Mouse (Mus musculus): Measurements from ENCODE around the gene Cox8c. TPM values are rescaled to one million over a fixed set of nuclear protein-coding genes. Genes with fewer than 3 reads are reported as not detected.

The Cox8c gene
- total RNA-seq (2014; fragmentation: Nextera tagmentation) (not detected in 2 replicates), total RNA-seq (2017) (not detected in 2 replicates)

- ATAC-seq (replicated peaks; ENCODE audit: low FRiP score, low TSS enrichment, poor library complexity, severe bottlenecking) = no peak
Observed at GRCm38 (mm10) chr12:102899091-102899490, at the start of gene Cox8c. Cox8c (plus strand) TSS chr12:102899316.

DNA sequence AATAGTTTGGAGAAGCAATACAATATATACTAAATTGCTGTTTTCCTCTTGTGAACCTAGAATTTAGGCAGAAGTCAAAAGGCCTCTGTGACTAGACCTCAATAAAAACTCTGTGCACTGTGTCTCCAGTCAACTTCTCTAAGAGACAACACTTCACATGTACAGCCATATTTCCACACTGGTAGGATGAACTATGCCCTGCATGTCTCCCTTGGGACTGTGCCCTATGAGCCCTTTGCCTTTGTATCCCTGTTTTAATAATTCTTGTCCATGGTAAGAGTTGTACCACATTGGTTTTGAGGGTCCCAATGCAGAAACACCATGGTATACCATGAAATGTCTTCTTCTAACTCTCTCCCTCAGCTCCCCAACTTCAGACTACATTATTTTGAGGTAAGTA, 38.3 kb upstream of the Cox8c start:
- no peak for ATAC-seq (replicated peaks; ENCODE audit: low FRiP score, low TSS enrichment, poor library complexity, severe bottlenecking)

DNA sequence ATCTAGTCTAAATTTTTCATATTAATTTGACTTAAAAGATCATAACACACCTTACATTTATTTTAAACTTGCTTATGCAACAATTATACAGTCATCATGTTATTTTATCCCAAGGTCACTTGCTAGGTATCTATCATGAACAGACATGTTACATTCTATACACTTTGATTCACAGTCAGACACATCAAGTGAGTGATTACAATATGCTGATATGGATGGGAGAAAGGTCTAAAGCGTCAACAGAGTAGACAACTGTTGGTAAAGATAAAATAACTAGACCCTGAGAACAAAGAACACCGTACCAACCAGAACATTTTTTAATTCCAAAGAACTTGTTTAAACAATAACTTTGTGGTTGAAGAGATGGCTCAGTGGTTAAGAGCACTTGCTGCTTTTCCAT, 29.3 kb upstream of the Cox8c start:
- ATAC-seq (replicated peaks; ENCODE audit: low FRiP score, low TSS enrichment, poor library complexity, severe bottlenecking) = peak; percentile 92

GRCm38 (mm10) chr12:102870527-102870926, 28.6 kb upstream of the Cox8c start:
- no peak for ATAC-seq (replicated peaks; ENCODE audit: low FRiP score, low TSS enrichment, poor library complexity, severe bottlenecking)

DNA sequence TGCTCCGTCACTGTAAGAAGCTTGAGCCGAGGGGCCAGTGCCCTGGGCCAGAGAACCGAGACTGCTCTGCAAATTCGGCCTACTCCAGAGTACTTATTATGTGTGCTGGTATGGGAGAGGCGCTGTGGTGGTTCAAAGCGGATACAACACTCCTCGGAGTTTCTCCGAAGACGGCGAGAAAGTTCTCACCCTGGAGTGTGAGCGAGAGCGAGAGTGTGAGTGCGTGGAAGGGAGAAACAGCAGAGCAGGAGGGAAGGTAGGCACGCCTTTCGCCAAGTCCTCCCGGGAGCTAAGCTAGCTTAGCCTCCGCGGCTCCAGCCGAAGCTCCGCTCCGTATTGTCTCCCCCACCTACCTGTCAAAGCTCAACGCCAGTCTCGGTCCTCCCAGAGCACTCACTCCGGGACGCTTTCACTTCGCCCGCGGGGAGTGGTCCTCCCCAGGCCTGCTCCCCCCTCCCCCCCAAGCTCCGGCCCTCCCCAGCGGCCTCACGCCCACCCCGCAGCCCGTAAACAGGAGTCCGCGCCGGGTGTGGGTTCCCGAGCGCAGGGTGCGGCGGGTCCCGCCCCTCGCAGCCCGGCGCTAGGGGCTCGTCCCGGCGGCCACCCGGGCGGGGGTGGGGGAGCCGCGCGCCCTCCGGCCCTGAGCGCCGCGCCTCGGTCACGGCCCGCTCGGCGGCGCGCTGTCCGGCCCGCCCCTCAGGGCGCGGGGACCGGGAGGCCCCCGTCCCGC, 21.6 kb upstream of the Cox8c start:
- ATAC-seq (replicated peaks; ENCODE audit: low FRiP score, low TSS enrichment, poor library complexity, severe bottlenecking) = peak; percentile 57

DNA sequence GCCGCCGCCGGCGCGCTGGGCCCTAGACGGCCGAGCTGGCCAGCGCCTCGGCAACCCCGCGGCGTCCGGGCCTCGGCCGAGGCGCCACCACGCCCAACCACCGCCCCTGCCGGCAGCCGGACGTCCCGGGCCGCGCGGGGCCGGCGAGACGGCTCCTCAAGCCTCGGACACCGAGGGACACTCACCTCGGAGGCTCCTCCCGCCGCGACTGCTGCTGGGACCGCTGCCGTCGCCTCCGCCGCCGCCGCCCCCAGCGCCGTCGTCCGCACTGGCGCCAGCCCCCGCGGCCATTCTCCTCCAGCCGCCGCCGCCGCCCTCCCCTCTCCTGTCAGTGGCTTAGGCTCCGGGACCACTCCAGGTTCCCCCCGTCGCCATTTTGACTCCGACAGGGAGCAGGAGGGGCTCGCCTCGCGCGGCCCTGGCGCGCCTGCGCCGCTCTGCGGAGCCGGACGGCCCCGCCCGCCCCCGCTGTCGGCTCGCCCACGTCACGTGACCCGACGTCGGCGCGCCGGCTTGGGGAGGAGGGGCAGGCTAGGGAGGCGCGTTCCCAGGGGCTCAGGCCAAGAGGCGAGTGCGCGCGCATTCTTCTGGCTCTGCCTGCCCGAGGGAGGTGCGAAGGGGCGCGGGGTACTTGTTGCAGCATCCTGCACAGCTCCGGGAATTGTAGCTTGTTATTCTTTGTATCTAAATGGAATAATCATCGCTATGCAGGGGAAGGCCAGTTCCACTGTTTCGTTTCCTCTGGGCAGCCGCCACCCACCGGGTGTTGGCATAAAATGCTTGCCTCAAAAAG, 20.9 kb upstream of the Cox8c start, which contains the start of gene Btbd7:
Btbd7 (minus strand) TSS at position 441 of the 793 bp plus-strand sequence.
- peak; percentile 83 for ATAC-seq (replicated peaks; ENCODE audit: low FRiP score, low TSS enrichment, poor library complexity, severe bottlenecking)

- ATAC-seq (replicated peaks; ENCODE audit: low FRiP score, low TSS enrichment, poor library complexity, severe bottlenecking) = no peak
Observed at GRCm38 (mm10) chr12:102878901-102879300, 20.2 kb upstream of the Cox8c start.

DNA sequence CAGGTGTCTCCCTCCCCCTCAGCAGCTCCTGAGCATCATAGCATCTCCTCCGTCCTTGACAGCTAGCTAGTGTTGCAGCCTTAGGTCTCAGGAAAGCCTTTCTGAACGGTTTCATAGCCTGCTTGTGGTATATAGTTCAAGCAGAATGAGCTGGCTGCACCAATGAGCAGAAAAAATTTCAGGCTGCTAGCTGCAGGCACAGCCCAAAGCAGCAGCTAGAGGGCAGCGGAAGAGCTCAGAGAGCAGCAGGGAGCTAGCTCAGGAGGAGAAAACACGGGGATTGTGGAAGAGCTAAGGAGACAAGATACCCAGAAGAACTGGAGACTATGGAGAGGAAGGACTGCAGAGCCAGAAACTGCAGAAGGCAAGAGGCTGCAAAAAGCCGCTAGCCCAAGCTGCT, 13.4 kb upstream of the Cox8c start:
- ATAC-seq (replicated peaks; ENCODE audit: low FRiP score, low TSS enrichment, poor library complexity, severe bottlenecking) = 0 out of 2 replicates have a peak, but pooled peaks have one; percentile 26

GRCm38 (mm10) chr12:102887366-102887765, 11.8 kb upstream of the Cox8c start:
- no peak for ATAC-seq (replicated peaks; ENCODE audit: low FRiP score, low TSS enrichment, poor library complexity, severe bottlenecking)

GRCm38 (mm10) chr12:102888568-102888967, 10.5 kb upstream of the Cox8c start:
- ATAC-seq (replicated peaks; ENCODE audit: low FRiP score, low TSS enrichment, poor library complexity, severe bottlenecking) = no peak

DNA sequence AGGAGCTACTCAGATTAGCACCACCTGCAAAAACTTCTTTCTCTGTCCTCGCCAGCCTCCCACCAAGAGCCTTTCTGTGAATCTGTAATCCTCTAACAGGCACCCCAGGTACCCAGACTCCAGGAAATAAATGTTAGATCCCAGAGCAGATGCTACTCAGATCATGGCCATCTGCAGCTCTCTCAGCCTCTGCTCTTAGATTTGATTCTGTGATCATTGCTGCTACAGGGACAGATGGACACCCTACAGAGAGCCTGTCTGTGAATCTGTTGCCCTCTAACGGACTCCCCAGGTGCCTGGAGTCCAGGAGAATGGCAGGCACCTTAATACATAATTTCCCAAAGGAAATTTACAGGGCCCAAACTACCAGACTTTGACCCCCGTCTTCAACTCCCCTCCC, 9.1 kb downstream of the Cox8c start:
- ATAC-seq (replicated peaks; ENCODE audit: low FRiP score, low TSS enrichment, poor library complexity, severe bottlenecking) = no peak

DNA sequence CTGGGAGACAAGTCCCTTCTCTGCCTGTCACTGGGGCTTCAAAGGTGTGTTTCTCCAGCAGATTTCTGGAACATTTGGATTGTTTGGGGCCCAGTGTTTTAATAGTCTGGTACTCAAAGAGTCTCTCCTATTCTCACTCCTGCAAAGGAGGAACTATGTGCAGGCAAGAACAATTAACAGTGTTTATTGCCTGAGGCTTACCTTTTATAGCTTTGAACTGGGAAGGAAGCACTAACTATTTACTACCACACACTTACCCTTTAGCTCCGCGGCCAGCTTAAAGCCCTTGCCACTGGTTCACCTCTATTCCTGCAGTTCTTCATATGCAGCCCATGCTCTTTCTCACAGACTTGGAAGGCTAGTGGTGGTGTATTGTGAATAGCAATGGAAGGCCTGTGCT, 17.0 kb downstream of the Cox8c start:
- ATAC-seq (replicated peaks; ENCODE audit: low FRiP score, low TSS enrichment, poor library complexity, severe bottlenecking) = no peak

DNA sequence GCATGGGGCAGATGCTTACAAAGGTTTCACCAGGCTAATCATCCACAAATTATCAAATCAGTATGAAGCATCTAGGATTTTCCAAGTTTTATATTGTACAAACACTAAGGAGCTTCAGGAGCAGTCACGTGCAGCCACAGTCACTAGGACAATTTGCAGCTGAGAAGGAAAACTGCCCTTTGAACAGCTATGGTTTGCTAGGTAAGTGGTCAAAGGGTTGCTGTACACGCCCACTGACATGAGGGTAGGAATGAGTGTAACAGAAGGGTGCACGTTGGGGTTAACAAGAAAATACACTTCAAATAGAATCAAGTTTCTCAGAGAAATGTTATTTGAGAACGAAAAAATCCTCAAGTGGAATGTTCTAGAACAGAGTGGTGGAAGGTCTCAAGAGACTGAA, 30.6 kb downstream of the Cox8c start:
- no peak for ATAC-seq (replicated peaks; ENCODE audit: low FRiP score, low TSS enrichment, poor library complexity, severe bottlenecking)

DNA sequence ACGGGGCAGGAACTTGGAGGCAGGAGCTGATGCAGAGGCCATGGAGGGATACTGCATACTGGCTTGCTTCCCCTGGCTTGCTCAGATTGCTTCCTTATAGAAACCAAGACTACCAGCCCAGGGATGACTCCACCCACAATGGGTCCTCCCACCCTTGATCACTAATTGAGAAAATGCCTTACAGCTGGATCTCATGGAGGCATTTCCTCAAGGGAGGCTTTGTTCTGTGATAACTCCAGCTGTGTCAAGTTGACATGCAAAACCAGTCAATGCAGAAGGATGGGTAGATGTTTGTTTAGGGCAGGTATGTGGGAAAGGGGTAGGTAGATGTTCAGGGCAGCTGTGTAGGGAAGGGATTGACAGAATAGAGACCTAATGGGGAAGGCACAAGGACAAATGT, 31.2 kb downstream of the Cox8c start:
- ATAC-seq (replicated peaks; ENCODE audit: low FRiP score, low TSS enrichment, poor library complexity, severe bottlenecking) = no peak

- ATAC-seq (replicated peaks; ENCODE audit: low FRiP score, low TSS enrichment, poor library complexity, severe bottlenecking) = no peak
Observed at GRCm38 (mm10) chr12:102930789-102931188, 31.7 kb downstream of the Cox8c start.

DNA sequence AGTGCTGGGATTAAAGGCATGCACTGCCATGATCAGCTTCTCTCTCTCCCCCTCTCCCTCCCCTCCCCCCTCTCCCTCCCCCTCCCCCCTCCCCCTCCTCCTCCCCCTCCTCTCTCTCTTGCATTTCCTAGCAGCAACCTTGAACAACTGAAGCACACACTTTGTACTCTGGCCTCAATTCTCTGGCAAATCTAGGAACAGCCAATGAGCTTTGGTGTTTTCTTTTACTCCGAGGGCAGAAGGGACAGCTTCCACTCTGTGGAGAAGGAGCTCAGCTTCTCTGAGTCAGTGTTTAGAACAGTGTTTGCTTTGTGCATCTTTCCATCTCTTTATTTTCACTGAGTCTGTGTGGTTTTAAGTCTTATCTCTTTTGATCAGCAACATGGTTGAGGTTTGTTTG, 36.8 kb downstream of the Cox8c start:
- no peak for ATAC-seq (replicated peaks; ENCODE audit: low FRiP score, low TSS enrichment, poor library complexity, severe bottlenecking)

- ATAC-seq (replicated peaks; ENCODE audit: low FRiP score, low TSS enrichment, poor library complexity, severe bottlenecking) = no peak
Observed at GRCm38 (mm10) chr12:102945571-102945970, 46.5 kb downstream of the Cox8c start.

GRCm38 (mm10) chr12:102947826-102948225, 48.7 kb downstream of the Cox8c start:
- ATAC-seq (replicated peaks; ENCODE audit: low FRiP score, low TSS enrichment, poor library complexity, severe bottlenecking) = no peak

DNA sequence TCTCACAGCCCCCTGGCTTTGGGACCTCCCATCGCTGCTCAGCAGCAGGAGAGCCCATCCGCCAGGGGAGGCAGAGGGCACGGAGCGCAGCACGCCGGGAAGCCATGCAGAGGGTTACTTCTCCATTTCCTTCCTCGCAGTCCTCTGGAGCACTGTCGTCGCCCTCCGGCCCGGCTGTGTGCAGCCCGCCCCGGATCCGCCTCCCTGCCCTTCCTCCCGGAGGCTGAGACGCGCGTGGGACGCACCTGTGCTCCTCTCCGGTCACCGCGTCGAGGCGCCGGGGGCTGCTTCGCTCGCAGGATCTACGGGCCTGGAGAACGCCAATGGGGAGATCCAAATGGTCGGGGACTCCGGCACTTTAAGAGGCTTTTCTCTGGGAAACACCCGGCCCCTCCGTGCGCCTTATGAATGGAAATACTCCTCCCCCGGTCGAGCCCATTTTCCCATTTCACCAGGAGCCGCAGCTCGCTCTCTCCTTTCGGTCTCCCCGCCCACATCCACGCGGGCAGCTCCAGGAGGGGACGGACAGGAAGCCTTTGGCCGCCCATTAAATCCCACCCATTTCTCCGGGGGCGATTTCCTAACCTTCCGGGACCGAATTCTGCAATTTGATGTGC, 49.8 kb downstream of the Cox8c start, which contains the start of gene Unc79:
Unc79 (plus strand) TSS at position 82 of the 617 bp plus-strand sequence.
- ATAC-seq (replicated peaks; ENCODE audit: low FRiP score, low TSS enrichment, poor library complexity, severe bottlenecking) = no peak
